Mouse (Mus musculus): ENCODE results near the gene Gcnt2. TPM values are rescaled to one million over a fixed set of nuclear protein-coding genes. Genes with fewer than 3 reads are reported as not detected.
"Not testable (repeated sequence)": the region's sequence is repeated elsewhere in the genome, so short reads cannot be mapped to it uniquely, and the experiment has no call there.

Gcnt2 gene
- polyA plus RNA-seq, 1 experiment from 2014 or later: 5.8 TPM

GRCm38 (mm10) chr13:40971261-40971660 is 111.7 kb downstream of the Gcnt2 start:
- Histone ChIP-seq H3K4me1 (no peaks in the 10 kb centered on the region), H3K4me3 (no peak overlapping the region), H3K9ac (no peak overlapping the region), H3K36me3 (no peaks in the 10 kb centered on the region), H3K9me3 (replicated peaks) (no peaks in the 10 kb centered on the region), H3K27me3 (no peaks in the 10 kb centered on the region), H3K27ac (no peak overlapping the region), H3K4me2 (replicated peaks) (no peak overlapping the region)
- 91% methylated on average over 5 of the region's 5 CpGs for WGBS
- no peak for ATAC-seq (ENCODE audit: low FRiP score)

- Histone ChIP-seq H3K9ac (no peak overlapping the region), H3K36me3 (no peaks in the 10 kb centered on the region), H3K4me2 (replicated peaks) (no peak overlapping the region), H3K27me3 (no peaks in the 10 kb centered on the region), H3K4me3 (no peak overlapping the region), H3K27ac (no peak overlapping the region), H3K9me3 (replicated peaks) (no peaks in the 10 kb centered on the region), H3K4me1 (no peaks in the 10 kb centered on the region)
- ATAC-seq (ENCODE audit: low FRiP score): no peak
- WGBS: 87% methylated on average over 2 of the region's 2 CpGs
Measured at GRCm38 (mm10) chr13:40971831-40972230, 112.3 kb downstream of the Gcnt2 start.

GRCm38 (mm10) chr13:40972976-40973375 is 113.4 kb downstream of the Gcnt2 start:
- Histone ChIP-seq H3K4me3 (no peak overlapping the region), H3K9me3 (replicated peaks) (no peaks in the 10 kb centered on the region), H3K36me3 (no peaks in the 10 kb centered on the region), H3K9ac (no peak overlapping the region), H3K4me1 (no peaks in the 10 kb centered on the region), H3K4me2 (replicated peaks) (no peak overlapping the region), H3K27me3 (no peaks in the 10 kb centered on the region), H3K27ac (no peak overlapping the region)
- ATAC-seq (ENCODE audit: low FRiP score): no peak
- 82% methylated on average over 5 of the region's 5 CpGs for WGBS

- no peak for ATAC-seq (ENCODE audit: low FRiP score)
- WGBS: 12% methylated on average over 7 of the region's 7 CpGs
Measured at GRCm38 (mm10) chr13:40977609-40978008, 118.1 kb downstream of the Gcnt2 start.

GRCm38 (mm10) chr13:40978652-40979051 is 119.1 kb downstream of the Gcnt2 start:
- Histone ChIP-seq H3K36me3 (no peaks in the 10 kb centered on the region), H3K9ac (no peak overlapping the region), H3K4me1 (no peaks in the 10 kb centered on the region), H3K4me2 (replicated peaks) (no peak overlapping the region), H3K27ac (no peak overlapping the region), H3K9me3 (replicated peaks) (no peaks in the 10 kb centered on the region), H3K4me3 (no peak overlapping the region), H3K27me3 (no peaks in the 10 kb centered on the region)
- 88% methylated on average over 4 of the region's 4 CpGs for WGBS
- ATAC-seq (ENCODE audit: low FRiP score): no peak

More at GRCm38 (mm10) chr13:40977609-40978008, 118.1 kb downstream of the Gcnt2 start:
- Histone ChIP-seq H3K9ac (no peak overlapping the region), H3K4me2 (replicated peaks) (no peak overlapping the region), H3K27me3 (no peaks in the 10 kb centered on the region), H3K4me3 (no peak overlapping the region), H3K36me3 (no peaks in the 10 kb centered on the region), H3K9me3 (replicated peaks) (no peaks in the 10 kb centered on the region), H3K27ac (no peak overlapping the region), H3K4me1 (no peaks in the 10 kb centered on the region)

- Histone ChIP-seq H3K4me1 (no peaks in the 10 kb centered on the region), H3K27ac (no peak overlapping the region), H3K27me3 (no peaks in the 10 kb centered on the region), H3K9ac (no peak overlapping the region), H3K36me3 (no peaks in the 10 kb centered on the region), H3K9me3 (replicated peaks) (no peaks in the 10 kb centered on the region), H3K4me2 (replicated peaks) (no peak overlapping the region), H3K4me3 (no peak overlapping the region)
- no peak for ATAC-seq (ENCODE audit: low FRiP score)
- 64% methylated on average over 2 of the region's 2 CpGs for WGBS
Measured at GRCm38 (mm10) chr13:40979321-40979720, 119.8 kb downstream of the Gcnt2 start.

GRCm38 (mm10) chr13:40982759-40983158 is 123.2 kb downstream of the Gcnt2 start:
- WGBS: 93% methylated on average over 1 of the region's 1 CpGs
- no peaks in the 10 kb centered on the region for H3K4me1 ChIP-seq
- no peak overlapping the region for H3K4me3 ChIP-seq
- H3K27ac ChIP-seq: no peak overlapping the region
- ATAC-seq (ENCODE audit: low FRiP score): no peak
- no peak overlapping the region for H3K4me2 ChIP-seq (replicated peaks)
- no peak overlapping the region for H3K9ac ChIP-seq
- H3K9me3 ChIP-seq (replicated peaks): no peaks in the 10 kb centered on the region
- H3K27me3 ChIP-seq: no peaks in the 10 kb centered on the region
- H3K36me3 ChIP-seq: no peaks in the 10 kb centered on the region

- H3K27me3 ChIP-seq: no peaks in the 10 kb centered on the region
- ATAC-seq (ENCODE audit: low FRiP score): no peak
- H3K4me2 ChIP-seq (replicated peaks): no peak overlapping the region
- WGBS: 94% methylated on average over 5 of the region's 5 CpGs
- H3K4me3 ChIP-seq: no peak overlapping the region
- no peaks in the 10 kb centered on the region for H3K9me3 ChIP-seq (replicated peaks)
- H3K9ac ChIP-seq: no peak overlapping the region
- no peak overlapping the region for H3K27ac ChIP-seq
- no peaks in the 10 kb centered on the region for H3K4me1 ChIP-seq
- H3K36me3 ChIP-seq: no peaks in the 10 kb centered on the region
Measured at GRCm38 (mm10) chr13:40986081-40986480, 126.5 kb downstream of the Gcnt2 start.

GRCm38 (mm10) chr13:40987608-40988303 is 128.2 kb downstream of the Gcnt2 start:
- not testable (repeated sequence) for H3K27me3 ChIP-seq; H3K4me2 ChIP-seq (replicated peaks); H3K4me1 ChIP-seq; ATAC-seq (ENCODE audit: low FRiP score); H3K4me3 ChIP-seq; H3K27ac ChIP-seq; H3K36me3 ChIP-seq; H3K9ac ChIP-seq; H3K9me3 ChIP-seq (replicated peaks)
- whole genome bisulfite sequencing: 71% methylated on average over 4 of the region's 4 CpGs

- H3K36me3 ChIP-seq: no peaks in the 10 kb centered on the region
- H3K27me3 ChIP-seq: no peaks in the 10 kb centered on the region
- 78% methylated on average over 2 of the region's 2 CpGs for WGBS
- no peak overlapping the region for H3K4me2 ChIP-seq (replicated peaks)
- H3K4me3 ChIP-seq: no peak overlapping the region
- no peak overlapping the region for H3K27ac ChIP-seq
- H3K4me1 ChIP-seq: no peaks in the 10 kb centered on the region
- ATAC-seq (ENCODE audit: low FRiP score): no peak
- H3K9me3 ChIP-seq (replicated peaks): no peaks in the 10 kb centered on the region
- no peak overlapping the region for H3K9ac ChIP-seq
Measured at GRCm38 (mm10) chr13:40988418-40988817, 128.9 kb downstream of the Gcnt2 start.

- H3K9me3 ChIP-seq (replicated peaks): no peaks in the 10 kb centered on the region
- H3K27me3 ChIP-seq: no peaks in the 10 kb centered on the region
- H3K4me2 ChIP-seq (replicated peaks): no peak overlapping the region; the same call in 1 of the 2 replicates
- H3K36me3 ChIP-seq: no peaks in the 10 kb centered on the region
- WGBS: 24% methylated on average over 8 of the region's 8 CpGs
- no peak overlapping the region for H3K4me3 ChIP-seq
- ATAC-seq (ENCODE audit: low FRiP score): no peak
- no peak overlapping the region for H3K9ac ChIP-seq
- no peaks in the 10 kb centered on the region; the same call in 1 of the 2 replicates for H3K4me1 ChIP-seq
- 0 out of 2 replicates have a peak overlapping the region, but pooled peaks have one; percentile 2 for H3K27ac ChIP-seq
Measured at GRCm38 (mm10) chr13:40994487-40995263, 135.1 kb downstream of the Gcnt2 start.

GRCm38 (mm10) chr13:40998537-40998936 is 139.0 kb downstream of the Gcnt2 start:
- not testable (repeated sequence) for H3K9ac ChIP-seq; H3K27me3 ChIP-seq; H3K9me3 ChIP-seq (replicated peaks); ATAC-seq (ENCODE audit: low FRiP score); H3K36me3 ChIP-seq; H3K4me2 ChIP-seq (replicated peaks); H3K4me3 ChIP-seq; H3K27ac ChIP-seq
- 94% methylated on average over 5 of the region's 5 CpGs for WGBS
- peaks cover 18% of the 10 kb centered on the region for H3K4me1 ChIP-seq

All from hindbrain, embryonic 12.5 days (tissue).